ENCODE assay signal across 10 mouse cellular contexts in the genomic region with DNA sequence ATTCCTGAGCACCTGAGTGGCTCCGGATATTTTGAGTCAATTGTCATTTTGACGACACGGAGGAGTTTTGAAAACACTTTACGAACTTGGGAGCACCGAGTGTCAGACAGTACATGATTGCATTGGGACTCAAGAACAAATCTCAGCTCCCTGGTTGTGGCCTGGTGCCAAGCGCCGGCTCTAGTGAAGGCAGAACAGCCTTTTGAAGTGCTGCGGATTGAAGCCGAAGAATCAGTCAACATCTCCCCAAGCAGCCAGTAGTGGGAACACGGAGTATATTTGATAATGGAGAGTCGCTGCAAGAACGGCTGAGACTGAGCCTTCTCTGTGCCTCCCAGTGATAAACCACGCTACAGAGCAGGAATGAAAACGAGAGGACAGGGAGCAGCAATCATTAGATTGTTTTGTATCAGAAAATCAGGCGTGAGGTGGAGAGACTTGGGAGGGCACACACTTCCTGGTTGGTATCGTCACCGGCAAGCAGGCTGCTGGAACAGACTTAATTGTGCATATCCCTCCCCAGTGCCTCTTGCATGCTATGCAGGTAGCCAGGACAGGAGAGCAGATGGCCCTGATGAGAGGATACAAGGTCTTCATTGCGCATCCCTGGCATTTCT.
DNase-seq lines count a peak whose midpoint lies in the region; ATAC-seq and TF ChIP-seq lines count a peak whose summit lies in the region.
"Had no signal": no experiment of that assay in that cellular context is flagged by ENCODE, and none has a peak within 500 bp of the region (broad histone marks: within the 10 kb centered on the region; RNA-seq: fewer than 3 reads in every experiment).

No protein-coding gene starts in this region.

- H3K4me1 ChIP-seq in hindbrain, postnatal 0 days (ENCODE audit: insufficient read depth, low read length): no peaks in the 10 kb centered on the region
- H3K4me1 ChIP-seq in hindbrain, embryonic 11.5 days (replicated peaks; ENCODE audit: control insufficient read depth, insufficient read depth, low read length): no peaks in the 10 kb centered on the region
- H3K4me1 ChIP-seq in lung, embryonic 16.5 days (replicated peaks; ENCODE audit: control insufficient read depth, insufficient read depth, low read length): peaks cover 20% of the 10 kb centered on the region
- H3K4me1 ChIP-seq: forebrain, embryonic 12.5 days had no signal

- ATAC-seq in hindbrain, postnatal 0 days: no peak
- no peak for ATAC-seq in hindbrain, embryonic 11.5 days (ENCODE audit: low FRiP score)
- peak; percentile 77 for ATAC-seq in lung, embryonic 16.5 days (ENCODE audit: low read depth)

- H3K9ac ChIP-seq in hindbrain, postnatal 0 days (replicated peaks; ENCODE audit: low read length): 0 out of 2 replicates have a peak overlapping the region, but pooled peaks have one; percentile 15
- no peak overlapping the region for H3K9ac ChIP-seq in hindbrain, embryonic 11.5 days (ENCODE audit: low read depth, low read length)
- H3K9ac ChIP-seq in lung, embryonic 16.5 days (ENCODE audit: low read length): peak overlapping the region; percentile 56
- H3K9ac ChIP-seq: forebrain, embryonic 12.5 days; liver, embryonic 14.5 days had no signal

- 50% methylated on average over 18 of the region's 18 CpGs for WGBS in hindbrain, postnatal 0 days
- WGBS in hindbrain, embryonic 11.5 days: 80% methylated on average over 18 of the region's 18 CpGs
- 32% methylated on average over 18 of the region's 18 CpGs for WGBS in lung, embryonic 16.5 days

- peak; percentile 29 for DNase-seq in hindbrain, postnatal 0 days (ENCODE audit: low spot score)
- DNase-seq in hindbrain, embryonic 11.5 days (ENCODE audit: low spot score): no peak
- DNase-seq in adrenal gland, adult 8-10 months: peak; percentile 11
- DNase-seq in brain, embryonic 14.5 days (ENCODE audit: low read depth): peak; percentile 61
- DNase-seq in thymus, postnatal 0 days (ENCODE audit: low spot score): no peak
- DNase-seq in liver: no peak
- no peak for DNase-seq in frontal cortex, postnatal 10 days (ENCODE audit: low spot score in 2 of 2)

- H3K27me3 ChIP-seq in hindbrain, postnatal 0 days (ENCODE audit: insufficient read depth, low read length): no peaks in the 10 kb centered on the region
- H3K27me3 ChIP-seq in hindbrain, embryonic 11.5 days (ENCODE audit: control insufficient read depth, insufficient read depth, low read length): 0 out of 2 replicates have a peak, but pooled peaks cover 2% of the 10 kb centered on the region
- no peaks in the 10 kb centered on the region for H3K27me3 ChIP-seq in lung, embryonic 16.5 days (ENCODE audit: control insufficient read depth, insufficient read depth, low read depth, low read length)
- H3K27me3 ChIP-seq: forebrain, embryonic 12.5 days had no signal

- no peak overlapping the region for H3K27ac ChIP-seq in hindbrain, postnatal 0 days
- no peak overlapping the region for H3K27ac ChIP-seq in hindbrain, embryonic 11.5 days (ENCODE audit: low read depth, low read length)
- H3K27ac ChIP-seq in lung, embryonic 16.5 days (ENCODE audit: low read length): peak overlapping the region; percentile 63
- H3K27ac ChIP-seq: forebrain, embryonic 12.5 days; liver, embryonic 14.5 days had no signal

- TF ChIP-seq CTCF in hindbrain, postnatal 0 days (IDR thresholded peaks at IDR 0.05; ENCODE audit: low read depth): no peak
- no peak for TF ChIP-seq CTCF in brain, embryonic 14.5 days (IDR thresholded peaks at IDR 0.05; ENCODE audit: borderline replicate concordance, extremely low read depth, insufficient read depth, insufficient read length)

- H3K36me3 ChIP-seq in hindbrain, postnatal 0 days (ENCODE audit: insufficient read depth, low read length): no peaks in the 10 kb centered on the region
- no peaks in the 10 kb centered on the region for H3K36me3 ChIP-seq in hindbrain, embryonic 11.5 days (ENCODE audit: control insufficient read depth, insufficient read depth, low read length)
- no peaks in the 10 kb centered on the region for H3K36me3 ChIP-seq in lung, embryonic 16.5 days (ENCODE audit: control insufficient read depth, insufficient read depth, low read length)
- H3K36me3 ChIP-seq: forebrain, embryonic 12.5 days had no signal

- no peak for TF ChIP-seq POLR2A in brain, embryonic 14.5 days (IDR thresholded peaks at IDR 0.05; ENCODE audit: borderline replicate concordance, extremely low read depth, insufficient read depth, insufficient read length, poor library complexity, severe bottlenecking)

- no peak overlapping the region for H3K4me3 ChIP-seq in hindbrain, postnatal 0 days (ENCODE audit: low read length)
- no peak overlapping the region for H3K4me3 ChIP-seq in hindbrain, embryonic 11.5 days (ENCODE audit: low read depth, low read length)
- peak overlapping the region; percentile 15 for H3K4me3 ChIP-seq in lung, embryonic 16.5 days (ENCODE audit: low read length)
- H3K4me3 ChIP-seq: forebrain, embryonic 12.5 days had no signal

- no peaks in the 10 kb centered on the region for H3K9me3 ChIP-seq in hindbrain, postnatal 0 days (ENCODE audit: low read length)
- H3K9me3 ChIP-seq in hindbrain, embryonic 11.5 days (ENCODE audit: control insufficient read depth, low read length): no peaks in the 10 kb centered on the region
- H3K9me3 ChIP-seq in lung, embryonic 16.5 days (ENCODE audit: control insufficient read depth, low read length): no peaks in the 10 kb centered on the region
- H3K9me3 ChIP-seq: forebrain, embryonic 12.5 days had no signal

- peak overlapping the region; percentile 41; the same call in 1 of the 2 replicates for H3K4me2 ChIP-seq in hindbrain, postnatal 0 days (ENCODE audit: low read depth, low read length)
- no peak overlapping the region for H3K4me2 ChIP-seq in hindbrain, embryonic 11.5 days (replicated peaks; ENCODE audit: low read depth, low read length)
- H3K4me2 ChIP-seq in lung, embryonic 16.5 days (ENCODE audit: low read depth, low read length): peak overlapping the region; percentile 53
- H3K4me2 ChIP-seq: forebrain, embryonic 12.5 days had no signal

Comparison
In these comparisons a context has a peak if more than half of its experiments do, and no peak if none do; other contexts are left out.
1. DNase-seq: peak in hindbrain, postnatal 0 days (single experiment), adrenal gland, adult 8-10 months (single experiment) and brain, embryonic 14.5 days (single experiment); none in hindbrain, embryonic 11.5 days (single experiment), thymus, postnatal 0 days (single experiment), liver (single experiment) and frontal cortex, postnatal 10 days (0 of 2).